Mouse (Mus musculus): ENCODE data around the gene Pold3.
"Not testable (repeated sequence)": the region's sequence is repeated elsewhere in the genome, so short reads cannot be mapped to it uniquely, and the experiment has no call there.

The Pold3 gene

GRCm38 (mm10) chr7:100111506-100111905, 9.9 kb downstream of the Pold3 start:
- no peak for DNase-seq (ENCODE audit: low read depth, low spot score)

GRCm38 (mm10) chr7:100108341-100108740, 13.0 kb downstream of the Pold3 start:
- peak; percentile 23 for DNase-seq (ENCODE audit: low read depth, low spot score)

GRCm38 (mm10) chr7:100104677-100105076, 16.7 kb downstream of the Pold3 start:
- DNase-seq (ENCODE audit: low read depth, low spot score) = no peak

- no peak for DNase-seq (ENCODE audit: low read depth, low spot score)
Observed at GRCm38 (mm10) chr7:100100031-100100595, 21.3 kb downstream of the Pold3 start.

- DNase-seq (ENCODE audit: low read depth, low spot score) = no peak
Observed at GRCm38 (mm10) chr7:100086891-100087290, 34.5 kb downstream of the Pold3 start.

- DNase-seq (ENCODE audit: low read depth, low spot score) = no peak
Observed at GRCm38 (mm10) chr7:100086159-100086755, 35.1 kb downstream of the Pold3 start.

- DNase-seq (ENCODE audit: low read depth, low spot score) = no peak
Observed at GRCm38 (mm10) chr7:100083812-100084211, 37.6 kb downstream of the Pold3 start.

- DNase-seq (ENCODE audit: low read depth, low spot score) = no peak
Observed at GRCm38 (mm10) chr7:100082836-100083235, 38.5 kb downstream of the Pold3 start.

GRCm38 (mm10) chr7:100080087-100080781, 41.1 kb downstream of the Pold3 start:
- DNase-seq (ENCODE audit: low read depth, low spot score) = no peak

GRCm38 (mm10) chr7:100077071-100077470, 44.3 kb downstream of the Pold3 start:
- DNase-seq (ENCODE audit: low read depth, low spot score) = no peak

- no peak for DNase-seq (ENCODE audit: low read depth, low spot score)
Observed at GRCm38 (mm10) chr7:100076296-100076695, 45.1 kb downstream of the Pold3 start.

- no peak for DNase-seq (ENCODE audit: low read depth, low spot score)
Observed at GRCm38 (mm10) chr7:100073959-100074358, 47.4 kb downstream of the Pold3 start.

- DNase-seq (ENCODE audit: low read depth, low spot score) = not testable (repeated sequence)
Observed at GRCm38 (mm10) chr7:100052991-100053390, 68.4 kb downstream of the Pold3 start.

GRCm38 (mm10) chr7:100051904-100052303, 69.5 kb downstream of the Pold3 start:
- DNase-seq (ENCODE audit: low read depth, low spot score) = no peak

GRCm38 (mm10) chr7:100046486-100046885, 74.9 kb downstream of the Pold3 start:
- DNase-seq (ENCODE audit: low read depth, low spot score) = no peak

- DNase-seq (ENCODE audit: low read depth, low spot score) = no peak
Observed at GRCm38 (mm10) chr7:100043605-100044031, 77.7 kb downstream of the Pold3 start.

GRCm38 (mm10) chr7:100043096-100043495, 78.3 kb downstream of the Pold3 start:
- no peak for DNase-seq (ENCODE audit: low read depth, low spot score)

GRCm38 (mm10) chr7:100042120-100042519, 79.2 kb downstream of the Pold3 start:
- peak; percentile 18 for DNase-seq (ENCODE audit: low read depth, low spot score)

- no peak for DNase-seq (ENCODE audit: low read depth, low spot score)
Observed at GRCm38 (mm10) chr7:100036495-100036894, 84.9 kb downstream of the Pold3 start.

- DNase-seq (ENCODE audit: low read depth, low spot score) = no peak
Observed at GRCm38 (mm10) chr7:100036050-100036449, 85.3 kb downstream of the Pold3 start.

- no peak for DNase-seq (ENCODE audit: low read depth, low spot score)
Observed at GRCm38 (mm10) chr7:100034815-100035463, 86.4 kb downstream of the Pold3 start.

- DNase-seq (ENCODE audit: low read depth, low spot score) = no peak
Observed at GRCm38 (mm10) chr7:100033672-100034071, 87.7 kb downstream of the Pold3 start.

Data from ES-CJ7 (cell line).